Mouse (Mus musculus) left cerebral cortex, adult 18-20 months (tissue): ENCODE measurements at regions not wholly inside any gene's neighbourhood (a gene's known extent, or its start where the extent isn't known, plus 50 kb on each side); places are given as distances from the start of the nearest gene placed in this dataset.
A peak's percentile ranks its signal among the peaks of the same experiment; 100 is the strongest.

Source experiments
- DNase-seq, 2 experiments: peaks; one replicate each; pipeline ENCODE4 v3.0.0; 2021 to 2022; ENCODE audit warnings: low spot score in 2 of 2, mixed read lengths in 1 of 2

- no peak for DNase-seq
Observed at GRCm38 (mm10) chr12:90664436-90664835, 73.8 kb downstream of the Dio2 start.

GRCm38 (mm10) chr12:90645452-90645851 is 92.8 kb downstream of the Dio2 start:
- DNase-seq: no peak

GRCm38 (mm10) chr12:90643891-90644290 is 94.3 kb downstream of the Dio2 start:
- DNase-seq: no peak

GRCm38 (mm10) chr12:90624856-90625255 is 113.4 kb downstream of the Dio2 start:
- DNase-seq: peak; percentile 3 to 7

- DNase-seq: no peak
Observed at GRCm38 (mm10) chr12:90623426-90623825, 114.8 kb downstream of the Dio2 start.

- DNase-seq: no peak
Observed at GRCm38 (mm10) chr12:90608810-90609209, 129.4 kb downstream of the Dio2 start.

- peak; percentile 2 to 39 for DNase-seq
Observed at GRCm38 (mm10) chr12:90607894-90608293, 130.3 kb downstream of the Dio2 start.

- DNase-seq: no peak
Observed at GRCm38 (mm10) chr12:90580006-90580405, 158.2 kb downstream of the Dio2 start.

GRCm38 (mm10) chr12:90576103-90576502 is 162.1 kb downstream of the Dio2 start:
- no peak for DNase-seq

- DNase-seq: no peak
Observed at GRCm38 (mm10) chr12:90571907-90572306, 166.3 kb downstream of the Dio2 start.

- DNase-seq: no peak
Observed at GRCm38 (mm10) chr12:90571506-90571905, 166.7 kb downstream of the Dio2 start.

GRCm38 (mm10) chr12:90566349-90566748 is 171.9 kb downstream of the Dio2 start:
- peak; percentile 36 to 49 for DNase-seq

GRCm38 (mm10) chr12:90565051-90565450 is 173.2 kb downstream of the Dio2 start:
- no peak for DNase-seq

GRCm38 (mm10) chr12:90564594-90564993 is 173.6 kb downstream of the Dio2 start:
- peak in 1 of 2 experiments; percentile 2 for DNase-seq

- no peak for DNase-seq
Observed at GRCm38 (mm10) chr12:90542361-90542760, 195.9 kb downstream of the Dio2 start.
